Mouse (Mus musculus): ENCODE measurements around the gene Fam71f2. TPM values are rescaled to one million over a fixed set of nuclear protein-coding genes. Genes with fewer than 3 reads are reported as not detected.

The Fam71f2 gene
- polyA plus RNA-seq, 1 experiment from 2014 or later = 0.34 TPM

- H3K4me1 ChIP-seq (ENCODE audit: control insufficient read depth, insufficient read depth, low read depth, low read length) = peaks cover under 1% of the 10 kb centered on the region; the same call in 1 of the 2 replicates
- no peaks in the 10 kb centered on the region for H3K27me3 ChIP-seq (replicated peaks; ENCODE audit: control insufficient read depth, insufficient read depth, low read length)
- no peak overlapping the region for H3K4me3 ChIP-seq (ENCODE audit: low read length)
- 82% methylated on average over 6 of the region's 6 CpGs for WGBS
- no peak overlapping the region for H3K4me2 ChIP-seq (ENCODE audit: low read length)
- no peak overlapping the region for H3K9ac ChIP-seq (ENCODE audit: low read depth, low read length)
- no peak overlapping the region for H3K27ac ChIP-seq (ENCODE audit: low read depth, low read length)
- no peaks in the 10 kb centered on the region for H3K9me3 ChIP-seq (ENCODE audit: control insufficient read depth, low read length)
- no peaks in the 10 kb centered on the region for H3K36me3 ChIP-seq (ENCODE audit: control insufficient read depth, insufficient read depth, low read length)
- no peak for ATAC-seq
These were observed 10.3 kb upstream of the Fam71f2 start for GRCm38 (mm10) chr6:29269006-29269668.

DNA sequence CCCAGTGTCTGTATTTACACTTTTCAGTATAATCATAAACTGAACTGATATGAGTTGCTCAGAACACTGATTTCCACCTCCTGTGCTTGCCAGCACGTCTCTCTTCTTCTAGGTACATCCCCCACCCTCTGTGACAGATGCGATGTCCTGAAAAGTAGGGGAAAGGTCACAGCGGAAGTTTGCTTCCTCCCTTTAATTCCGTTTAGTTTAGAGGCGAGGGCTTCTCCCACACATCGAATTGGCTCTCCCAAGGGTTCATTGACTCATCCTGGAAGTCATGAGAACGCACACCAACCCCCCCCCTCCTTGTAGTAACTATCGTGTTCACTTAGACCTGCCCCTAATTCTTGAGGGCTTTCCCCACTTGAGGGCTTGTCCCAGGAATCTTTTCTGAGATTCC lies 8.4 kb upstream of the Fam71f2 start:
- Histone ChIP-seq H3K4me1 (ENCODE audit: control insufficient read depth, insufficient read depth, low read depth, low read length) (no peaks in the 10 kb centered on the region), H3K27ac (ENCODE audit: low read depth, low read length) (no peak overlapping the region), H3K27me3 (replicated peaks; ENCODE audit: control insufficient read depth, insufficient read depth, low read length) (no peaks in the 10 kb centered on the region), H3K9me3 (ENCODE audit: control insufficient read depth, low read length) (no peaks in the 10 kb centered on the region), H3K4me2 (ENCODE audit: low read length) (no peak overlapping the region), H3K4me3 (ENCODE audit: low read length) (no peak overlapping the region), H3K36me3 (ENCODE audit: control insufficient read depth, insufficient read depth, low read length) (no peaks in the 10 kb centered on the region), H3K9ac (ENCODE audit: low read depth, low read length) (no peak overlapping the region)
- WGBS = 19% methylated on average over 8 of the region's 8 CpGs
- no peak for ATAC-seq

DNA sequence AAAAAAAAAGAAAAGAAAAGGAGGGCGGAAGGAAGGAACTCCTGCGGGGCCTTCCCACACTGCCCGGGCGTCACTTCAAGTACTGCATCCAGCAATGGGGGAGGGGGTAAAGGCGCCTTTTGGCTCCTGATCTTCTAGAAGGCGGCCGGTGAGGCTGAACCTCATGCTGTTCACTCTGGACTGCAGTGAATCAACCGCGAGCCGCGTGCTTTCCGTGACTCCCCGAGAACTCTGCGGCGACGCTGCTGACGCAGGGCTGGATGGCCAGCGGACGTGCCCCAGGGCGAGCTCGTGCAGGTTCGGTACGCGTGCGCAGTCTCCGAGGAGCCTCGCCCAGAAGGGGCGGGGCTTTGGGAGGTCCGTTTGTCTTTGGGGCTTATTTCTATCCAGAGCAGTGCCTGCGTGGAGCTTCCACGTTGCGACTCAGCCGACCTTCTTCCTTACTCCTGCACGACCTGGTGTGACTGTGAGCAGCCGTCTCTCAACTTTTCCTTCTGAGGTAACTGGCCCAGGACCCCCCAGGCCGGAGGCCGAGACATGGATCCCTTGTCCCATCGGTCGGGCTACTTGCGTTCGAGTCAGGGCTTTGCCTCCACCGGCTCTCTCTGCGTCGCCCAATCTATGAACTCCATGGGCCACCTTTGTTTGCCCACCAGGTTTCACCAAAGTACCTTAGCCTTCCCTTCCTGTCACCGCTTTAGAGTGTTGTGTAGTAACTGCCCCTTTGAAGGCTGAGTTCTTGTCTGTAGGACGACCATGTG lies 6.9 kb upstream of the Fam71f2 start, which contains the start of gene Hilpda:
Gene Hilpda, plus strand, starts transcription at position 177 of the 761 bp plus-strand sequence.
- WGBS = under 1% methylated on average over 46 of the region's 46 CpGs
- H3K4me2 ChIP-seq (ENCODE audit: low read length) = peak within 1 kb of the TSS; percentile 85

DNA sequence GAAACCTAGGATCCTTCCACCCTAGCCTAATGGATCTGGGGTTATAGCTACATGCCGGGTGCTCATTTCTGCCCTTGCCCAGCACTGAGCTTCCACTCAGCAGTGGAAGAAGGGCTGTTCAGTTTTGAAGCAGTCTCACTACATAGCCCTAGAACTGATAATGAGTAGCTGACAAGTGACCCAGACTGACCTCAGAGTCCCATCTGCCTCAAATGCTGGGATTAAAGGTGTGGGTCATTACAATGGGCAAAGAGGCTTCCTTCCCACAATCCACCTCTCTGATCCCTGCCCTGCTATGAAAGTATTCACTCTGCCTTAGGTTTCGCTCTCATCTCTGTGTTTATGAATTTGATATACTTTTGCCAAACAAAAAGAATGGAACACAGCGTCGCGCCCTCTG lies 2.6 kb upstream of the Fam71f2 start:
- no peak for ATAC-seq
- WGBS = 94% methylated on average over 5 of the region's 5 CpGs
- no peak overlapping the region for H3K9ac ChIP-seq (ENCODE audit: low read depth, low read length)

More for the DNA sequence above, 6.9 kb upstream of the Fam71f2 start, which contains the start of gene Hilpda:
- ATAC-seq = peak; percentile 98
- H3K9me3 ChIP-seq (ENCODE audit: control insufficient read depth, low read length) = no peaks in the 10 kb centered on the region
- peak within 1 kb of the TSS; percentile 78 for H3K9ac ChIP-seq (ENCODE audit: low read depth, low read length)
- peak within 1 kb of the TSS; percentile 83 for H3K27ac ChIP-seq (ENCODE audit: low read depth, low read length)
- no peaks in the 10 kb centered on the region for H3K4me1 ChIP-seq (ENCODE audit: control insufficient read depth, insufficient read depth, low read depth, low read length)
- H3K4me3 ChIP-seq (ENCODE audit: low read length) = peak within 1 kb of the TSS; percentile 65
- no peaks in the 10 kb centered on the region for H3K36me3 ChIP-seq (ENCODE audit: control insufficient read depth, insufficient read depth, low read length)
- no peaks in the 10 kb centered on the region for H3K27me3 ChIP-seq (replicated peaks; ENCODE audit: control insufficient read depth, insufficient read depth, low read length)

DNA sequence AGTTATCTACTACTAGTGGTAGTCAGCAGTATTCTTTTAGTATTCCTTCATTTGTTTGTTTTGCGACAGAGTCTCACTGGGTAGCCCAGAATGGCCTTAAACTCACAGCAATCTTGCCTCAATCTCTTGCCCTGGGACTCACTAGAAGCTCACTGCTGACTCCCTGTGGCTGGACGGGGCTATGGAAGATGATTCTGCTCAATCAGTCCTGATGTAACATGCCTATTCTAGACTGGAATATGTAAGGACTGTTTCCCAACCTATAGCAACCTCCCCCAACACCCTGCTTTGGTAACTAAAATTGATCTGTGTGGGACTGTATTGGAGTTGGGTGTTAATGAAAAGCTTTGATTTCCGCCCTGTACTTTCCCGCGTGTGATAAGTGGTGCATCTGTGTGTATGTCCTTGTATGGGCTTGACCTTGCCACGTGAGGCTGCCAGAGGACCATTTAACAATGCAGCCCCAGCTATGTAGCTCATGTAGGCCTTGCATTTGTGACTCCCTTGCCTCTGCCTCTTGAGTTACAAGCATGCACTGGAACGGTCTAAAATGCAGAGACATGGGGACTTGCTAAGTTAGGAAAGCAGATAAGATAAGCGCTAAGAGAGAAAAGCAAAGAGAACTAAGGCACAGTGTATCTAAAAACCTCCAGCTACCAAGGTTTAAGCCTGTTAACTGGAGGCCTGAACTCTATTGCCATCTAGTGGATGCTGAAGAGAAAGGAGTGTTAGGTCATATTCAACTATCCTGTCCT lies 703 bp upstream of the Fam71f2 start:
- H3K27ac ChIP-seq (ENCODE audit: low read depth, low read length) = no peak overlapping the region
- H3K36me3 ChIP-seq (ENCODE audit: control insufficient read depth, insufficient read depth, low read length) = no peaks in the 10 kb centered on the region
- H3K4me3 ChIP-seq (ENCODE audit: low read length) = no peak overlapping the region
- H3K9me3 ChIP-seq (ENCODE audit: control insufficient read depth, low read length) = no peaks in the 10 kb centered on the region
- H3K4me1 ChIP-seq (ENCODE audit: control insufficient read depth, insufficient read depth, low read depth, low read length) = no peaks in the 10 kb centered on the region
- ATAC-seq = peak; percentile 82; the same call in 1 of the 2 replicates
- no peak overlapping the region for H3K4me2 ChIP-seq (ENCODE audit: low read length)
- 33% methylated on average over 8 of the region's 8 CpGs for WGBS
- no peak overlapping the region for H3K9ac ChIP-seq (ENCODE audit: low read depth, low read length)
- H3K27me3 ChIP-seq (replicated peaks; ENCODE audit: control insufficient read depth, insufficient read depth, low read length) = no peaks in the 10 kb centered on the region

More for the DNA sequence above, 2.6 kb upstream of the Fam71f2 start:
- Histone ChIP-seq H3K27ac (ENCODE audit: low read depth, low read length) (no peak overlapping the region), H3K36me3 (ENCODE audit: control insufficient read depth, insufficient read depth, low read length) (no peaks in the 10 kb centered on the region), H3K4me3 (ENCODE audit: low read length) (no peak overlapping the region), H3K9me3 (ENCODE audit: control insufficient read depth, low read length) (no peaks in the 10 kb centered on the region), H3K4me2 (ENCODE audit: low read length) (no peak overlapping the region), H3K27me3 (replicated peaks; ENCODE audit: control insufficient read depth, insufficient read depth, low read length) (no peaks in the 10 kb centered on the region), H3K4me1 (ENCODE audit: control insufficient read depth, insufficient read depth, low read depth, low read length) (no peaks in the 10 kb centered on the region)

- Histone ChIP-seq H3K4me1 (ENCODE audit: control insufficient read depth, insufficient read depth, low read depth, low read length) (no peaks in the 10 kb centered on the region), H3K4me2 (ENCODE audit: low read length) (no peak overlapping the region), H3K4me3 (ENCODE audit: low read length) (no peak overlapping the region), H3K36me3 (ENCODE audit: control insufficient read depth, insufficient read depth, low read length) (no peaks in the 10 kb centered on the region), H3K27me3 (replicated peaks; ENCODE audit: control insufficient read depth, insufficient read depth, low read length) (no peaks in the 10 kb centered on the region), H3K27ac (ENCODE audit: low read depth, low read length) (no peak overlapping the region), H3K9ac (ENCODE audit: low read depth, low read length) (no peak overlapping the region), H3K9me3 (ENCODE audit: control insufficient read depth, low read length) (no peaks in the 10 kb centered on the region)
- ATAC-seq = no peak
- 33% methylated on average over 7 of the region's 7 CpGs for WGBS
These were observed 1.3 kb downstream of the Fam71f2 start for GRCm38 (mm10) chr6:29280671-29281070.

- Histone ChIP-seq H3K27me3 (replicated peaks; ENCODE audit: control insufficient read depth, insufficient read depth, low read length) (no peaks in the 10 kb centered on the region), H3K27ac (ENCODE audit: low read depth, low read length) (no peak overlapping the region), H3K4me2 (ENCODE audit: low read length) (no peak overlapping the region), H3K9ac (ENCODE audit: low read depth, low read length) (no peak overlapping the region), H3K4me1 (ENCODE audit: control insufficient read depth, insufficient read depth, low read depth, low read length) (no peaks in the 10 kb centered on the region), H3K4me3 (ENCODE audit: low read length) (no peak overlapping the region), H3K36me3 (ENCODE audit: control insufficient read depth, insufficient read depth, low read length) (no peaks in the 10 kb centered on the region), H3K9me3 (ENCODE audit: control insufficient read depth, low read length) (no peaks in the 10 kb centered on the region)
- 71% methylated on average over 7 of the region's 7 CpGs for WGBS
- ATAC-seq = no peak
These were observed 7.5 kb downstream of the Fam71f2 start for GRCm38 (mm10) chr6:29286870-29287269.

GRCm38 (mm10) chr6:29287481-29287880 lies 8.1 kb downstream of the Fam71f2 start:
- no peaks in the 10 kb centered on the region for H3K4me1 ChIP-seq (ENCODE audit: control insufficient read depth, insufficient read depth, low read depth, low read length)
- no peak for ATAC-seq
- WGBS = 27% methylated on average over 6 of the region's 6 CpGs
- H3K4me3 ChIP-seq (ENCODE audit: low read length) = no peak overlapping the region
- H3K9me3 ChIP-seq (ENCODE audit: control insufficient read depth, low read length) = no peaks in the 10 kb centered on the region
- no peak overlapping the region for H3K4me2 ChIP-seq (ENCODE audit: low read length)
- H3K9ac ChIP-seq (ENCODE audit: low read depth, low read length) = no peak overlapping the region
- no peaks in the 10 kb centered on the region for H3K27me3 ChIP-seq (replicated peaks; ENCODE audit: control insufficient read depth, insufficient read depth, low read length)
- no peaks in the 10 kb centered on the region for H3K36me3 ChIP-seq (ENCODE audit: control insufficient read depth, insufficient read depth, low read length)
- H3K27ac ChIP-seq (ENCODE audit: low read depth, low read length) = no peak overlapping the region

DNA sequence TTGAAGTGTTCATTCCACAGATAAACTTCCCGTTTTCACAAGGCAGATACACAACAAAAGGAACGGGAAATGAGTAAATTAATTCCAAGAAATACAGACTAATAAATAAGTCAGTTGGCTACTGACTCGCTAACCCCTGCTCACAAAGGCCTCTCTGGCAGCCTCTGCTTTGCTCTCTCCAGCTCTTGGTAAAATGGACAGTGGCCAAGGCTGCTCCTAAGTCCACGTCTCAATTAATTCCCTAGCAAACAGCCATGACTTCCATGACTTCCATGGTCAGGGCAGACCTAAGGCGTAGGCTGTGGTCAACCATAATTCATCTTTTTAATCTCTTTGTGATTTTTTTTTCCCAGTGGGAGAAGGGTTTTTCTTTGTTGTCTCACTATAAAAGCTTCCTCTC lies 8.6 kb downstream of the Fam71f2 start:
- Histone ChIP-seq H3K27me3 (replicated peaks; ENCODE audit: control insufficient read depth, insufficient read depth, low read length) (no peaks in the 10 kb centered on the region), H3K4me3 (ENCODE audit: low read length) (no peak overlapping the region), H3K4me2 (ENCODE audit: low read length) (no peak overlapping the region), H3K36me3 (ENCODE audit: control insufficient read depth, insufficient read depth, low read length) (no peaks in the 10 kb centered on the region), H3K9me3 (ENCODE audit: control insufficient read depth, low read length) (no peaks in the 10 kb centered on the region), H3K27ac (ENCODE audit: low read depth, low read length) (no peak overlapping the region), H3K4me1 (ENCODE audit: control insufficient read depth, insufficient read depth, low read depth, low read length) (no peaks in the 10 kb centered on the region), H3K9ac (ENCODE audit: low read depth, low read length) (no peak overlapping the region)
- ATAC-seq = no peak
- 43% methylated on average over 5 of the region's 5 CpGs for WGBS
